ENCODE assay signal across 8 mouse cellular contexts in genomic region chr4:129335216-129336074, GRCm38 (mm10). TPM values are rescaled to one million over a fixed set of nuclear protein-coding genes. Genes with fewer than 3 reads are reported as not detected.
DNase-seq lines count a peak whose midpoint lies in the region; ATAC-seq and TF ChIP-seq lines count a peak whose summit lies in the region.

Gene Rbbp4 (minus strand): TSS chr4:129335370.
Gene Zbtb8os (plus strand): TSS chr4:129335695.

- H3K9ac ChIP-seq in hindbrain, embryonic 13.5 days, result peak within 1 kb of the TSS; percentile 97

- H3K27me3 ChIP-seq in Patski, result no peaks in the 10 kb centered on the region
- no peaks in the 10 kb centered on the region for H3K27me3 ChIP-seq in hindbrain, embryonic 13.5 days

- peak; percentile 94 for DNase-seq in Patski (ENCODE audit: low read depth, low spot score)
- peak; percentile 98 to 99 for DNase-seq in cerebellum, postnatal 14 days
- DNase-seq in frontal cortex, postnatal 14 days (ENCODE audit: low spot score in 2 of 2), result peak; percentile 95 to 97
- peak; percentile 86 to 94 for DNase-seq in layer of hippocampus, postnatal 25 days (ENCODE audit: extremely low spot score in 1 of 2, low spot score in 1 of 2)
- DNase-seq in lung, postnatal 25 days (ENCODE audit: low spot score), result peak; percentile 98
- peak; percentile 99 for DNase-seq in retina, embryonic 14.5 days (ENCODE audit: low spot score)
- DNase-seq in thymus, postnatal 4 days, result peak; percentile 98

- no peaks in the 10 kb centered on the region for H3K9me3 ChIP-seq in hindbrain, embryonic 13.5 days

- H3K4me3 ChIP-seq in hindbrain, embryonic 13.5 days, result peak within 1 kb of the TSS; percentile 96

- CTCF ChIA-PET in Patski (lab: Charles Lee), result no interaction called here

- peak; percentile 82 for ATAC-seq in Patski
- peak; percentile 99 for ATAC-seq in hindbrain, embryonic 13.5 days (ENCODE audit: low FRiP score)

- peak within 1 kb of the TSS; percentile 99 for H3K27ac ChIP-seq in hindbrain, embryonic 13.5 days

- H3K36me3 ChIP-seq in hindbrain, embryonic 13.5 days, result peaks cover 20% of the 10 kb centered on the region

- H3K4me2 ChIP-seq in hindbrain, embryonic 13.5 days, result peak within 1 kb of the TSS; percentile 86

- WGBS in hindbrain, embryonic 13.5 days, result under 1% methylated on average over 69 of the region's 73 CpGs

- no peak for TF ChIP-seq CTCF in Patski (IDR thresholded peaks at IDR 0.05)

- in situ Hi-C loops in Patski (cut with MboI; ENCODE audit: low pct_unique_long_range_greater_than_20kb), result no loop called here

- POLR2A ChIA-PET in Patski (lab: Charles Lee), result no interaction called here

- peaks cover 49% of the 10 kb centered on the region for H3K4me1 ChIP-seq in hindbrain, embryonic 13.5 days (replicated peaks)

RNA-seq across cellular contexts. Expression of gene Rbbp4, which starts in this region (rescaled TPM):
- polyA plus RNA-seq in Patski (2021), result 150 TPM
- 366 and 373 TPM in 2 replicates for polyA plus RNA-seq in hindbrain, embryonic 13.5 days (2015; fragmentation: Nextera tagmentation; extraction: Ambion mirVana)
- total RNA-seq in layer of hippocampus, postnatal 25 days (2021), result 100 to 1,000 TPM; 111 to 133 TPM

RNA-seq across cellular contexts. Expression of gene Zbtb8os, which starts in this region (rescaled TPM):
- polyA plus RNA-seq in Patski (2021), result 68.4 TPM
- 26.8 and 28.8 TPM in 2 replicates for polyA plus RNA-seq in hindbrain, embryonic 13.5 days (2015; fragmentation: Nextera tagmentation; extraction: Ambion mirVana)
- 10 to 100 TPM; 30.5 to 33.9 TPM for total RNA-seq in layer of hippocampus, postnatal 25 days (2021)

Comparison
In these comparisons a context has a peak if more than half of its experiments do, and no peak if none do; other contexts are left out.
1. Peak in every context shown above with its lines: DNase-seq, ATAC-seq, H3K4me3 ChIP-seq and H3K27ac ChIP-seq.